Mouse (Mus musculus): ENCODE results near the gene Evpl.

DNA sequence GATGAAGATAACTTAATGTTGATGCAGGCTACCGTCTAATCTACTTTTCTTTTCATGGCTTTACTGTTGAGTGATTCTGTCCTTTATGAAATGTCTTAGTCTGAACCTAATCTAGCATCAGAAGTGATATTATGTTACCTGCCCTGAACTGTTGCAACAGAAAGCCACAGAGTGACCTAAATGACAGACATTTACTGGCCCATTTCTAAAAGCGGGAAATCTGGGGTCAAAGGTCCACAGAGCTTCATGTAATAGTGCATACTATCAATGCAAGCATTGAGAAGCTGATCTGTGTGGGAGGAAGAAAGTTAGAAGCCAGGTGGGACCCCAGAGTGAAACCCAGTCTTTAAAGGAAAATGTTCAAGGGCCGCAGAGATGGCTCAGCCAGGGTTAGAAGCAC is 34.7 kb downstream of the Evpl start:
- TF ChIP-seq POLR2A (IDR thresholded peaks at IDR 0.05; ENCODE audit: insufficient read depth, low read depth, low read length), result no peak
- TF ChIP-seq CTCF (IDR thresholded peaks at IDR 0.05; ENCODE audit: insufficient read depth, low read depth, low read length), result no peak

All from olfactory bulb, adult 2 months (tissue).